In genomic region chr1:119388664-119389396, GRCm38 (mm10) we compare ENCODE assay signal across 8 mouse cellular contexts. TPM values are rescaled to one million over a fixed set of nuclear protein-coding genes. Genes with fewer than 3 reads are reported as not detected.
DNase-seq lines count a peak whose midpoint lies in the region; ATAC-seq lines count a peak whose summit lies in the region.

No protein-coding gene starts in this region.

- H3K4me3 ChIP-seq in kidney, embryonic 15.5 days (replicated peaks) = no peak overlapping the region
- no peak overlapping the region for H3K4me3 ChIP-seq in intestine, embryonic 16.5 days (ENCODE audit: low read length)
- peak overlapping the region; percentile 5; the same call in 1 of the 2 replicates for H3K4me3 ChIP-seq in midbrain, embryonic 14.5 days (replicated peaks; ENCODE audit: low read depth, low read length)

- peak overlapping the region; percentile 42 for H3K4me2 ChIP-seq in kidney, embryonic 15.5 days
- H3K4me2 ChIP-seq in intestine, embryonic 16.5 days (ENCODE audit: low read depth, low read length) = 0 out of 2 replicates have a peak overlapping the region, but pooled peaks have one; percentile 6
- peak overlapping the region; percentile 49 for H3K4me2 ChIP-seq in midbrain, embryonic 14.5 days (ENCODE audit: low read length)

- H3K36me3 ChIP-seq in kidney, embryonic 15.5 days = no peaks in the 10 kb centered on the region
- no peaks in the 10 kb centered on the region for H3K36me3 ChIP-seq in intestine, embryonic 16.5 days (ENCODE audit: control insufficient read depth, insufficient read depth, low read length)
- no peaks in the 10 kb centered on the region for H3K36me3 ChIP-seq in midbrain, embryonic 14.5 days (ENCODE audit: control insufficient read depth, insufficient read depth, low read length)

- H3K9ac ChIP-seq in kidney, embryonic 15.5 days = no peak overlapping the region
- no peak overlapping the region for H3K9ac ChIP-seq in intestine, embryonic 16.5 days (ENCODE audit: low read depth, low read length)
- H3K9ac ChIP-seq in midbrain, embryonic 14.5 days (replicated peaks; ENCODE audit: low read length) = no peak overlapping the region; the same call in 1 of the 2 replicates

- 5% methylated on average over 19 of the region's 19 CpGs for WGBS in kidney, embryonic 15.5 days
- 8% methylated on average over 19 of the region's 19 CpGs for WGBS in intestine, embryonic 16.5 days
- 3% methylated on average over 19 of the region's 19 CpGs for WGBS in midbrain, embryonic 14.5 days

- no peak overlapping the region for H3K27ac ChIP-seq in kidney, embryonic 15.5 days
- no peak overlapping the region for H3K27ac ChIP-seq in intestine, embryonic 16.5 days (ENCODE audit: low read length)
- peak overlapping the region; percentile 71 for H3K27ac ChIP-seq in midbrain, embryonic 14.5 days (replicated peaks; ENCODE audit: low read depth, low read length)

- H3K4me1 ChIP-seq in kidney, embryonic 15.5 days = peaks cover 13% of the 10 kb centered on the region
- H3K4me1 ChIP-seq in intestine, embryonic 16.5 days (ENCODE audit: control insufficient read depth, insufficient read depth, low read length) = peaks cover 9% of the 10 kb centered on the region
- peaks cover 22% of the 10 kb centered on the region for H3K4me1 ChIP-seq in midbrain, embryonic 14.5 days (ENCODE audit: control insufficient read depth, insufficient read depth, low read length)

- peak; percentile 62 for ATAC-seq in kidney, embryonic 15.5 days (replicated peaks; ENCODE audit: low FRiP score)
- peak; percentile 21; the same call in 1 of the 2 replicates for ATAC-seq in intestine, embryonic 16.5 days
- peak; percentile 87 for ATAC-seq in midbrain, embryonic 14.5 days (ENCODE audit: low FRiP score, low TSS enrichment)
- ATAC-seq in CD4-positive, CD25-positive, alpha-beta regulatory T cell, adult 4 months = no peak

- peaks cover 11% of the 10 kb centered on the region for H3K27me3 ChIP-seq in kidney, embryonic 15.5 days
- 0 out of 2 replicates have a peak, but pooled peaks cover 2% of the 10 kb centered on the region for H3K27me3 ChIP-seq in intestine, embryonic 16.5 days (replicated peaks; ENCODE audit: control insufficient read depth, insufficient read depth, low read length)
- H3K27me3 ChIP-seq in midbrain, embryonic 14.5 days (ENCODE audit: control insufficient read depth, insufficient read depth, low read length) = no peaks in the 10 kb centered on the region

- no peaks in the 10 kb centered on the region for H3K9me3 ChIP-seq in kidney, embryonic 15.5 days (replicated peaks)
- H3K9me3 ChIP-seq in intestine, embryonic 16.5 days (ENCODE audit: control insufficient read depth, low read length) = no peaks in the 10 kb centered on the region
- no peaks in the 10 kb centered on the region for H3K9me3 ChIP-seq in midbrain, embryonic 14.5 days (ENCODE audit: control insufficient read depth, low read length)

- no peak for DNase-seq in kidney, adult 9 months
- peak; percentile 67 for DNase-seq in embryo, embryonic 9.5 days (ENCODE audit: extremely low spot score)
- DNase-seq in midbrain, embryonic 14.5 days = peak; percentile 94
- DNase-seq in lung, adult 18-20 months = no peak
- no peak for DNase-seq in urinary bladder, postnatal 14 days (ENCODE audit: low spot score)

RNA-seq across cellular contexts. Expression of gene Inhbb, which starts 33.2 kb away (rescaled TPM):
- polyA plus RNA-seq in kidney, embryonic 15.5 days (2015; fragmentation: Nextera tagmentation; extraction: Ambion mirVana) = 0.32 and 0.34 TPM in 2 replicates
- polyA plus RNA-seq in intestine, embryonic 16.5 days (2015; fragmentation: Nextera tagmentation; extraction: Ambion mirVana) = 0.16 and 0.18 TPM in 2 replicates
- polyA plus RNA-seq in midbrain, embryonic 14.5 days (2014; fragmentation: Nextera tagmentation; extraction: Ambion mirVana) = 1.9 and 2.1 TPM in 2 replicates
- polyA plus RNA-seq in CD4-positive, CD25-positive, alpha-beta regulatory T cell, adult 4 months (2017; shearing (Covaris generic)) = not detected

Comparison
In these comparisons a context has a peak if more than half of its experiments do, and no peak if none do; other contexts are left out.
1. DNase-seq: peak in embryo, embryonic 9.5 days (single experiment) and midbrain, embryonic 14.5 days (single experiment); none in kidney, adult 9 months (single experiment), lung, adult 18-20 months (0 of 2) and urinary bladder, postnatal 14 days (single experiment).
2. Peak in every context shown above with its lines, with median percentiles within 50 percentile points of each other: H3K4me2 ChIP-seq.